In genomic region chr19:8714653-8715481, GRCm38 (mm10) we compare ENCODE assay signal across 8 mouse cellular contexts. TPM values are rescaled to one million over a fixed set of nuclear protein-coding genes. Genes with fewer than 3 reads are reported as not detected.
A peak's percentile ranks its signal among the peaks of the same experiment; 100 is the strongest.
DNase-seq lines count a peak whose midpoint lies in the region; ATAC-seq lines count a peak whose summit lies in the region.

No protein-coding gene starts in this region.

- peaks cover 33% of the 10 kb centered on the region for H3K4me1 ChIP-seq in hindbrain, embryonic 10.5 days (replicated peaks)
- peaks cover 30% of the 10 kb centered on the region for H3K4me1 ChIP-seq in hindbrain, embryonic 12.5 days
- H3K4me1 ChIP-seq in limb, embryonic 13.5 days = peaks cover 36% of the 10 kb centered on the region

- no peaks in the 10 kb centered on the region for H3K27me3 ChIP-seq in hindbrain, embryonic 10.5 days (ENCODE audit: insufficient read depth, poor library complexity, severe bottlenecking)
- H3K27me3 ChIP-seq in hindbrain, embryonic 12.5 days = no peaks in the 10 kb centered on the region
- no peaks in the 10 kb centered on the region for H3K27me3 ChIP-seq in limb, embryonic 13.5 days

- no peak overlapping the region for H3K4me2 ChIP-seq in hindbrain, embryonic 12.5 days (replicated peaks)
- H3K4me2 ChIP-seq in limb, embryonic 13.5 days (replicated peaks) = peak overlapping the region; percentile 9; the same call in 1 of the 2 replicates

- ATAC-seq in hindbrain, embryonic 12.5 days (ENCODE audit: low FRiP score) = no peak
- no peak for ATAC-seq in limb, embryonic 13.5 days (ENCODE audit: low FRiP score, low read depth)

- no peak overlapping the region for H3K9ac ChIP-seq in hindbrain, embryonic 12.5 days
- H3K9ac ChIP-seq in limb, embryonic 13.5 days = no peak overlapping the region

- H3K9me3 ChIP-seq in hindbrain, embryonic 10.5 days = no peaks in the 10 kb centered on the region
- no peaks in the 10 kb centered on the region for H3K9me3 ChIP-seq in hindbrain, embryonic 12.5 days (replicated peaks)
- no peaks in the 10 kb centered on the region for H3K9me3 ChIP-seq in limb, embryonic 13.5 days

- 78% methylated on average over 10 of the region's 10 CpGs for WGBS in hindbrain, embryonic 10.5 days
- 76% methylated on average over 10 of the region's 10 CpGs for WGBS in hindbrain, embryonic 12.5 days
- 76% methylated on average over 10 of the region's 10 CpGs for WGBS in limb, embryonic 13.5 days

- no peak overlapping the region for H3K27ac ChIP-seq in hindbrain, embryonic 10.5 days
- H3K27ac ChIP-seq in hindbrain, embryonic 12.5 days = no peak overlapping the region
- H3K27ac ChIP-seq in limb, embryonic 13.5 days = 0 out of 2 replicates have a peak overlapping the region, but pooled peaks have one; percentile 55

- peaks cover 23% of the 10 kb centered on the region for H3K36me3 ChIP-seq in hindbrain, embryonic 10.5 days
- peaks cover 13% of the 10 kb centered on the region for H3K36me3 ChIP-seq in hindbrain, embryonic 12.5 days
- peaks cover 20% of the 10 kb centered on the region for H3K36me3 ChIP-seq in limb, embryonic 13.5 days

- H3K4me3 ChIP-seq in hindbrain, embryonic 10.5 days = peak overlapping the region; percentile 18; the same call in 1 of the 2 replicates
- no peak overlapping the region for H3K4me3 ChIP-seq in hindbrain, embryonic 12.5 days
- no peak overlapping the region for H3K4me3 ChIP-seq in limb, embryonic 13.5 days

- no peak for DNase-seq in hindbrain, embryonic 10.5 days (ENCODE audit: low spot score)
- DNase-seq in 416B (ENCODE audit: low read depth) (peak; percentile 38), NIH3T3 (ENCODE audit: low read depth) (peak; percentile 48), MN1 (ENCODE audit: low spot score) (no peak)
- no peak for DNase-seq in thymus, postnatal 14 days
- DNase-seq in adrenal gland, adult 18-20 months (ENCODE audit: low spot score in 2 of 2) = no peak

RNA-seq across cellular contexts. Expression of gene Slc3a2, which starts 8.3 kb away (rescaled TPM):
- polyA plus RNA-seq in hindbrain, embryonic 10.5 days (2016; fragmentation: Nextera tagmentation; extraction: Ambion mirVana) = 128 and 146 TPM in 2 replicates
- polyA plus RNA-seq in hindbrain, embryonic 12.5 days (2016; fragmentation: Nextera tagmentation; extraction: Ambion mirVana) = 126 and 127 TPM in 2 replicates
- polyA plus RNA-seq in limb, embryonic 13.5 days (2015; fragmentation: Nextera tagmentation; extraction: Ambion mirVana) = 101 and 103 TPM in 2 replicates
- total RNA-seq in adrenal gland, adult 18-20 months (2021) = 100 to 1,000 TPM; 373 to 425 TPM

RNA-seq across cellular contexts. Expression of gene Wdr74, which starts 20.8 kb away (rescaled TPM):
- 112 and 115 TPM in 2 replicates for polyA plus RNA-seq in hindbrain, embryonic 10.5 days (2016; fragmentation: Nextera tagmentation; extraction: Ambion mirVana)
- 72.6 and 73.3 TPM in 2 replicates for polyA plus RNA-seq in hindbrain, embryonic 12.5 days (2016; fragmentation: Nextera tagmentation; extraction: Ambion mirVana)
- 98.7 TPM in 2 replicates for polyA plus RNA-seq in limb, embryonic 13.5 days (2015; fragmentation: Nextera tagmentation; extraction: Ambion mirVana)
- total RNA-seq in adrenal gland, adult 18-20 months (2021) = 10 to 100 TPM; 62.4 to 66.2 TPM

RNA-seq across cellular contexts. Expression of gene 1700092M07Rik, which starts 25.7 kb away (rescaled TPM):
- polyA plus RNA-seq in hindbrain, embryonic 10.5 days (2016; fragmentation: Nextera tagmentation; extraction: Ambion mirVana) = 2.8 and 2.9 TPM in 2 replicates
- polyA plus RNA-seq in hindbrain, embryonic 12.5 days (2016; fragmentation: Nextera tagmentation; extraction: Ambion mirVana) = 2.4 and 4.5 TPM in 2 replicates
- polyA plus RNA-seq in limb, embryonic 13.5 days (2015; fragmentation: Nextera tagmentation; extraction: Ambion mirVana) = 2.1 TPM in 2 replicates
- 1 to 10 TPM; 2.0 to 2.3 TPM for total RNA-seq in adrenal gland, adult 18-20 months (2021)

RNA-seq across cellular contexts. Expression of gene Stx5a, which starts 26.3 kb away (rescaled TPM):
- polyA plus RNA-seq in hindbrain, embryonic 10.5 days (2016; fragmentation: Nextera tagmentation; extraction: Ambion mirVana) = 95.6 and 106 TPM in 2 replicates
- polyA plus RNA-seq in hindbrain, embryonic 12.5 days (2016; fragmentation: Nextera tagmentation; extraction: Ambion mirVana) = 128 and 132 TPM in 2 replicates
- 194 and 205 TPM in 2 replicates for polyA plus RNA-seq in limb, embryonic 13.5 days (2015; fragmentation: Nextera tagmentation; extraction: Ambion mirVana)
- total RNA-seq in adrenal gland, adult 18-20 months (2021) = 100 to 1,000 TPM in 1 of 2 experiments, 10 to 100 TPM in 1; 78.2 to 103 TPM

RNA-seq across cellular contexts. Expression of gene Nxf1, which starts 42.0 kb away (rescaled TPM):
- polyA plus RNA-seq in hindbrain, embryonic 10.5 days (2016; fragmentation: Nextera tagmentation; extraction: Ambion mirVana) = 233 and 249 TPM in 2 replicates
- polyA plus RNA-seq in hindbrain, embryonic 12.5 days (2016; fragmentation: Nextera tagmentation; extraction: Ambion mirVana) = 190 and 196 TPM in 2 replicates
- polyA plus RNA-seq in limb, embryonic 13.5 days (2015; fragmentation: Nextera tagmentation; extraction: Ambion mirVana) = 214 and 217 TPM in 2 replicates
- 100 to 1,000 TPM; 127 to 144 TPM for total RNA-seq in adrenal gland, adult 18-20 months (2021)

Comparison
In these comparisons a context has a peak if more than half of its experiments do, and no peak if none do; other contexts are left out.
1. DNase-seq: peak in 416B (single experiment) and NIH3T3 (single experiment); none in hindbrain, embryonic 10.5 days (single experiment), thymus, postnatal 14 days (single experiment), MN1 (single experiment) and adrenal gland, adult 18-20 months (0 of 2).